Mouse (Mus musculus) thymus, postnatal 10 days (tissue): ENCODE data around the gene Kat5.
A peak's percentile ranks its signal among the peaks of the same experiment; 100 is the strongest.

Experiments
- DNase-seq, 2 experiments: peaks; one replicate each; pipeline ENCODE4 v3.0.0; 2021; ENCODE audit warnings: low spot score in 2 of 2

Kat5 gene

GRCm38 (mm10) chr19:5629907-5630306 lies 19.9 kb upstream of the Kat5 start:
- no peak for DNase-seq

GRCm38 (mm10) chr19:5625311-5625710 lies 15.3 kb upstream of the Kat5 start:
- no peak for DNase-seq

- DNase-seq: no peak
Measured at GRCm38 (mm10) chr19:5621884-5622283, 11.8 kb upstream of the Kat5 start.

DNA sequence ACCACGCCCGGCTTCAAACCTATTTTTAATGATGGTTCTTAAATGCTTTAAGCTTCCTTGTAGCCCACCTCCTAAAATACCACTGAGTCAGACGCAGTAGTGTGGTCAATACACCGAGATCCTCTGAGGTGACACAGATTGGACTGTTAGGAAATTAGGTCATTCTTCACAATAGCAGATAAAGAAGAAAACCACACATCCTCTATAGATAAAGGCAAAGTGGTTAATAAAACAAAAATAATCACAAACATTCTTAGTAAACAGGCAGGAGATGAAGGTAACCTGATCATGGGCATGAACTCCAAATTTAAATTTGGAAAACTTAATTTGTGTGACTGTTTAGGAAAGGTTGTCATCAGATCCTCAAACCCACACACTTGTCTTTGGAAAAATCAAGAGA lies 10.0 kb upstream of the Kat5 start:
- no peak for DNase-seq

GRCm38 (mm10) chr19:5614953-5615352 lies 4.9 kb upstream of the Kat5 start:
- no peak for DNase-seq

DNA sequence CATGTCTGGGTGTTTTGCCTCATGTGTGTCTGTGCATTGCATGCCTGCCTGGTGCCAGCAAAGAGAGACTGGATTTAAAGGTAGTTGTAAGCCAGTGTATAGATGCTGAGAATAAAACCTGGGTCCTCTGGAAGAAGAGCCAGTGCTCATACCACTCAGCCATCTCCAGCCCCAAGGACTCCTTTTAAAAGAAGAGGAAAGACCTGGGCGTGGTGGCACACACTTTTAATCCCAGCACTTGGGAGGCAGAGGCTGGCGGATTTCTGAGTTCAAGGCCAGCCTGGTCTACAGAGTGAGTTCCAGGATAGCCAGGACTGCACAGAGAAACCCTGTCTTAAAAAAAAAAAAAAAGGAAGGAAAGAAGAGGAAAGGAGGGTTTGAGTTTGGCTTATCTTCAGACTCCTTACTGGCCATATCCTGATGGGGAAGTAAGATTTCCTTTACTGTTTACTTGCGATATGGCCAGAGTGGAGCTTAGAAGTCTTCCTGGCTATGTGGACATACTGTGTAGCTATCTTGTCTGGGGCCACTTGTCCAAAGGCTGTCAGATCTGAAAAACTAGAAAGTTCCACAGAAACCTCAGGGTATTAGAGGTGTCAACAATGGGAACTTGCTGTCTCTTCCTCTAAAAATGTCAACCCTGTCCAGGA lies 2.9 kb upstream of the Kat5 start:
- DNase-seq: no peak

- peak in 1 of 2 experiments; percentile 39 for DNase-seq
Measured at GRCm38 (mm10) chr19:5611973-5612372, 1.9 kb upstream of the Kat5 start.

DNA sequence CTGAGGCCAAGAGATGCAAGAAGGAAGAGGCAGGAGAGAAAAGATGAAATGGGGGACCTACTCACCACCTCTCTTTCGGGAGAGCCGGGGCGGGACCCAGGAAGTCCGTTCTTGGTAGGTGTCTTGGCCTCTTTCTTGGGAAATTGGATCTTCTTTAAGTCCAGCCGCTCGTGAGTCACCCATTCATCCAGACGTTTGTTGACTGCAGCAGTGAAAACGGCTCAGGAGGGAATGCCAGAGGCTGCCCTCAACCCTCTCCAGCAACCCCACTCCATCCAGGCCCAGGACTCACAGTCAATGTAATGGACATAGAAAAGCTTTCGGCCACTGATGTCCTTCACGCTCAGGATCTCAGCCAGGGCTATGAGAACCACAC lies 878 bp downstream of the Kat5 start:
- DNase-seq: no peak

GRCm38 (mm10) chr19:5608707-5609106 lies 1.3 kb downstream of the Kat5 start:
- DNase-seq: no peak

DNA sequence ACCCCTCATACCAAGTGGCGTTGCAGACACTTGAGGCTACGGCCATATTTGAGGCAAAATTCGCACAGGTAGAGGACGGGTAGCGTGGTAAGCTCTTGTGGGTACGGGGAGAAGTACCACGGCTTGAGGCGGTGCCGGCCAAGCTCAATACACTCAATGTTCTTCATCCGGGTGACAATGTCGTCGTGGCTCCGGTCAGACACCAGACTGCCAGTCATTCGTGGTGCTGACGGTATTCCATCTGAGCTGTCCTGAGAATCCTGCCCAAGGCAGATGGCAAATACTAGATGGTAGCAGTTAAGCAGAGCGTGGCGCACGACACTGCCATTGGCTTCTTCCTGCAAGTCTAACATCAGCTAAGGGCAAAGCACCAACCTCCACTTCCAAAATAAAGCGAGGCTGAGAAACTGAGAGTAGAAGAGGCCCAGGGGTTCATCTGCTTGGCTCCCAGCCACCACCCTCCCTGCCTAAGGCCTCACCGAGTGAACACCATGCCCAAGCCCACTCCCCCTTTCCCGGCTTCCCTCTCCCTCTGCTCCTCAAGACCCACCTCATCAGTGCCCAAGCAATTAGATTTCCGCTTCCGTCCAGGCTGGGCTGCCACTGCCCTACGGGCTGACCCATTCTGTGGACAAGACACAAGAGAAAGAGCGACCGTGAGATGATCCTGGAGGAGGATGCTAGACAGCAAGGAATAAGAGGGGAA lies 2.2 kb downstream of the Kat5 start:
- DNase-seq: no peak

GRCm38 (mm10) chr19:5606196-5606595 lies 3.8 kb downstream of the Kat5 start:
- DNase-seq: no peak

DNA sequence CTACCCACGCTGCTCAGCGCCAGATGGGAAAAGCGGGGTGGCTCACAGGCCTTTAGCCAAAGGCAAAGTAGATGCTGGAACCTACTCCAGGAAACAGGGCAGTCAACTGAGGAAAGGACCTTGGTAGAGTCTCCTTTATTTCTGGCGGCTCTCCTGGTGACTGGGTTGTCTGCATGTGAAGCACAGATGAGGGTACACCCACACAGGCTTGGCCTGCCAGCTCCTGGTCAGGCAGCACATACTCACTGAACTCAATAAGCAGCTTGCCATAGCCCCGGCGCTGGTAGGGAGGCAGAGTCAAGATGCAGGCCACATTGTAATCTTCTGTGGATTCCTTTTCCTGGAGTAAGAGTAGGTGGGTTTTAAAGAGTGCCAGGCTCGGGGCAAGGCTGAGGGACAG lies 4.9 kb downstream of the Kat5 start:
- DNase-seq: no peak

- DNase-seq: no peak
Measured at GRCm38 (mm10) chr19:5603664-5604063, 6.4 kb downstream of the Kat5 start.

- DNase-seq: peak; percentile 82 to 84
Measured at GRCm38 (mm10) chr19:5601752-5602541, 8.1 kb downstream of the Kat5 start, which contains the start of gene Rnaseh2c. Gene Rnaseh2c (plus strand): TSS chr19:5601873.

GRCm38 (mm10) chr19:5599224-5599623 lies 10.8 kb downstream of the Kat5 start:
- DNase-seq: no peak

GRCm38 (mm10) chr19:5591888-5592287 lies 18.1 kb downstream of the Kat5 start:
- DNase-seq: no peak

GRCm38 (mm10) chr19:5589159-5589558 lies 20.9 kb downstream of the Kat5 start:
- DNase-seq: no peak

DNA sequence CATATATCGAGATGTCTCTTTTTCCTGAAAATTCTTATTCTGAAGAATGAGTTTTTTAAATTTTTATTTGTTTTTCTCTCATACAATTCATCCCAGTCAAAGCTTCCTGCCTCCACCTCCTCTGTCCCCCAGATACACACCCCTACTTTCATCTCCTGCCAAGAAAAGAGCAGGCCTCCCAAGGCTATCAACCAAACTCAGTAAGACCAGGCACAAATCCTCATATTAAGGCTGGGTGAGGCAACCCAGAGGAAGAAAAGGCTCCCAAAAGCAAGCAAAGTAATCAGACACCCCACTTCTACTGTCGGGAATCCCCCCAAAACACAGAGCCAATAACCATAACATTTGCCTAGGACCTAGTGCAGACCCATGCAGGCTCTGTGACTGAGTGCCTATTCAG lies 28.0 kb downstream of the Kat5 start:
- no peak for DNase-seq

- DNase-seq: no peak
Measured at GRCm38 (mm10) chr19:5580776-5581175, 29.3 kb downstream of the Kat5 start.

- DNase-seq: no peak
Measured at GRCm38 (mm10) chr19:5579971-5580370, 30.1 kb downstream of the Kat5 start.

DNA sequence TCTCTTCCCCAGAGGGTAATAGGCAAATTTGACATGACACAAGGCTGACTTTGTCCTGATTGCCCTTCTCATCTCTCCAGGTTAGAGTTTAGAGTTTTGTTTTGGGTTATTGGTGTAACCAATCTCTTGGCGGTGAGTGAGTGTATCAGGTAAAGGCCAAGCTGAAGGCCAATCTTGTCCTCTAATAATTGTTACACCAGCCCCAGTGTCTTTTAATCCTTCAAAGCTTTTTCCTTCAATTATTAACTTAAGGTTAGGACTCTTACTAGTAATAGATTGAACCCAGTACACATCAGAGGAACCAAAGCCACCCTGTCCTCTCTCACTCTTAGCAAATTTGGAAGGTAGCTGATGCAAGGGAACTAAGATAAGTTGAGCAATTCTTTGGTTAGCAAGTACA lies 34.7 kb downstream of the Kat5 start:
- DNase-seq: no peak

DNA sequence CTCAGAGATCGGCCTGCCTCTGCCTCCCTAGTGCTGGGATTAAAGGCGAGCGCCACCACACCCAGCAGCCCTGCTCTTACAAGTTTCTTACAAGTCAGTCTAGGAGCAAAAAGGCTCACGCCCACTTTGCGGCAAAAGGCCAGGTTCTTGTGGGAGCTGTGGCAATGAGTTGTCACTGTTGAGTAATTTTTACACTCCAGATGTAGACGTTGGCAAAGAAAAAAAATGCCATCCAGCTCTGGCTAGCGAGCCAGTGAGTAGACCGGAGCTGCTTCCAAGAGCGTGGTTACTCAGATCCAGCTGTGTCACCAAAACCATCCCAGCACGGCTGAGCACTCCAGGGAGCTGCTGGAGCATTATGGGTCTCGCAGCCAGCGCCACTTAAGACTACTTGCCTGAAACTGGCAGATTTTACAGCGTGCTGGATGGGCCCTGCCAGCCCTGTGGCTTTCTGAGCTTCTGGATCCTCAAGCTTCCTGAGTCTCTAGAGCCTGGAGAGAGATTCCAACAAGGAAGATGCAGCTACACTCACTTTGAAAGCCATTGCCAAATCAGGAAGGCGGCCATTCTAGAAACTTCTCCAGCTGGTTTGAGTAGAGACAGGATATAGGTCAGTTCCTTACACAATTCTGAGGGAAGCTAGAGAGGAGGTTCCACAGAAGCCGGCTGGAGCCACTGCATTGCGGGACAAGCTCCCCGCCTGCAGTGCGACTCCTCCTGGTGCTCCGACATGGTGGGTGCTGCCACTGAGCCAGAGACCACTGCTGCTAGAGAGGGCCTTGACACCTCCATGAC lies 37.5 kb downstream of the Kat5 start:
- DNase-seq: no peak
